Mouse (Mus musculus) CH12.LX (cell line): ENCODE data around the gene Reep1. TPM values are rescaled to one million over a fixed set of nuclear protein-coding genes. Genes with fewer than 3 reads are reported as not detected.

ENCODE experiments used
- DNase-seq: peaks from one replicate; pipeline ENCODE4 v3.0.0-alpha.2; 2013; ENCODE audit errors: extremely low read depth
- H3K27ac ChIP-seq: 2 replicates; pipeline ENCODE4 v1.5.1; 2012; ENCODE audit warnings: low read depth, mild to moderate bottlenecking, control low read depth, moderate library complexity; ENCODE audit not compliant: insufficient read depth
- H3K27me3 ChIP-seq: replicated peaks from 2 replicates; pipeline ENCODE3; 2012; ENCODE audit warnings: inconsistent platforms
- H3K36me3 ChIP-seq, 2 experiments: replicated peaks in 1 of 2; 2 replicates each; pipeline versions ENCODE3 to v1.6.1; 2012; ENCODE audit warnings: inconsistent platforms in 1 of 2, low read length in 1 of 2, mild to moderate bottlenecking in 1 of 2, mixed read lengths in 1 of 2, moderate library complexity in 1 of 2; ENCODE audit not compliant: control insufficient read depth in 1 of 2, insufficient read depth in 1 of 2
- H3K4me1 ChIP-seq, 2 experiments: 2 replicates each; pipeline ENCODE4 v1.6.1; 2012; ENCODE audit warnings: inconsistent platforms in 1 of 2, moderate library complexity in 1 of 2; ENCODE audit not compliant: insufficient read depth in 2 of 2, control insufficient read depth in 1 of 2
- H3K4me2 ChIP-seq: 2 replicates; pipeline ENCODE4 v1.6.1; 2012; ENCODE audit warnings: low read depth, mild to moderate bottlenecking, control low read depth; ENCODE audit not compliant: poor library complexity, insufficient read depth, severe bottlenecking
- H3K4me3 ChIP-seq, 3 experiments: fragments of 150-350 bp in 1 of 3; sonication (generic) in 1 of 3; replicated peaks in 1 of 3; 2 replicates each; pipeline versions ENCODE3 to v1.5.1; 2011 to 2012; ENCODE audit warnings: low read depth in 2 of 3, low read length in 2 of 3, mild to moderate bottlenecking in 2 of 3, moderate library complexity in 2 of 3, control low read depth in 1 of 3, improper control_type of control experiment in 1 of 3, inconsistent platforms in 1 of 3, mixed read lengths in 1 of 3; ENCODE audit not compliant: poor library complexity in 1 of 3
- H3K79me2 ChIP-seq: replicated peaks from 2 replicates; pipeline ENCODE4 v1.6.1; 2012; ENCODE audit warnings: mild to moderate bottlenecking, moderate library complexity; ENCODE audit not compliant: control insufficient read depth, poor library complexity, insufficient read depth, severe bottlenecking; ENCODE audit errors: extremely low read depth
- H3K9ac ChIP-seq: 2 replicates; pipeline ENCODE4 v1.6.1; 2012; ENCODE audit warnings: low read depth, mild to moderate bottlenecking, control low read depth, moderate library complexity; ENCODE audit not compliant: insufficient read depth
- H3K9me3 ChIP-seq: replicated peaks from 2 replicates; pipeline ENCODE3; 2012; ENCODE audit warnings: low read length, inconsistent platforms, mixed read lengths
- CHD1 ChIP-seq: IDR thresholded peaks from 2 replicates; pipeline ENCODE4 v1.6.1; 2012; ENCODE audit warnings: low read depth, low read length, improper control_type of control experiment, inconsistent platforms
- CTCF ChIP-seq, 2 experiments: IDR thresholded peaks in 1 of 2; conservative IDR thresholded peaks in 1 of 2; 2 replicates each; pipeline ENCODE4 v1.5.1; 2011 to 2012; ENCODE audit warnings: low read depth in 2 of 2, low read length in 2 of 2, improper control_type of control experiment in 1 of 2, inconsistent platforms in 1 of 2, mild to moderate bottlenecking in 1 of 2, moderate library complexity in 1 of 2
- EP300 ChIP-seq: IDR thresholded peaks from 2 replicates; pipeline ENCODE4 v1.6.1; 2011; ENCODE audit warnings: low read length, improper control_type of control experiment
- ETS1 ChIP-seq: conservative IDR thresholded peaks from 2 replicates; pipeline ENCODE4 v1.6.1; 2012; ENCODE audit warnings: low read depth, mild to moderate bottlenecking, inconsistent platforms, low read length, improper control_type of control experiment, moderate library complexity
- GABPA ChIP-seq: IDR thresholded peaks from 2 replicates; pipeline ENCODE4 v1.6.1; 2012; ENCODE audit warnings: low read depth, low read length, improper control_type of control experiment, inconsistent platforms; ENCODE audit not compliant: insufficient replicate concordance
- JUN ChIP-seq: IDR thresholded peaks from 2 replicates; pipeline ENCODE4 v1.6.1; 2011; ENCODE audit warnings: low read depth, mild to moderate bottlenecking, low read length, improper control_type of control experiment, moderate library complexity; ENCODE audit not compliant: insufficient read depth
- KAT2A ChIP-seq: IDR thresholded peaks from 2 replicates; pipeline ENCODE4 v1.6.1; 2012; ENCODE audit warnings: low read length, improper control_type of control experiment, inconsistent platforms; ENCODE audit not compliant: insufficient replicate concordance
- MEF2A ChIP-seq: IDR thresholded peaks from 2 replicates; pipeline ENCODE4 v1.6.1; 2014; ENCODE audit warnings: low read depth, mild to moderate bottlenecking, inconsistent platforms, low read length, improper control_type of control experiment, borderline replicate concordance
- MXI1 ChIP-seq: IDR thresholded peaks from 2 replicates; pipeline ENCODE4 v1.6.1; 2011; ENCODE audit warnings: mild to moderate bottlenecking, low read depth, low read length, improper control_type of control experiment
- MYC ChIP-seq: IDR thresholded peaks from 2 replicates; pipeline ENCODE4 v1.6.1; 2011; ENCODE audit warnings: low read depth, mild to moderate bottlenecking, improper control_type of control experiment, low read length
- PAX5 ChIP-seq: IDR thresholded peaks from 2 replicates; pipeline ENCODE4 v1.6.1; 2012; ENCODE audit warnings: low read length, inconsistent platforms, mixed read lengths
- POLR2A ChIP-seq: IDR thresholded peaks from 2 replicates; pipeline ENCODE4 v1.6.1; 2011; ENCODE audit warnings: low read depth, mild to moderate bottlenecking, improper control_type of control experiment, low read length
- POLR2AphosphoS2 ChIP-seq: IDR thresholded peaks from 2 replicates; pipeline ENCODE4 v1.6.1; 2011; ENCODE audit warnings: low read depth, low read length, improper control_type of control experiment
- RAD21 ChIP-seq: IDR thresholded peaks from 2 replicates; pipeline ENCODE4 v1.6.1; 2011; ENCODE audit warnings: low read depth, mild to moderate bottlenecking, low read length, improper control_type of control experiment, moderate library complexity
- UBTF ChIP-seq: IDR thresholded peaks from 2 replicates; pipeline ENCODE4 v1.6.1; 2012; ENCODE audit warnings: low read depth, mild to moderate bottlenecking, inconsistent platforms, low read length, improper control_type of control experiment, moderate library complexity
- USF2 ChIP-seq: conservative IDR thresholded peaks from 2 replicates; pipeline ENCODE4 v1.6.1; 2011; ENCODE audit warnings: low read depth, low read length, improper control_type of control experiment
- ZKSCAN1 ChIP-seq: IDR thresholded peaks from 2 replicates; pipeline ENCODE4 v1.6.1; 2012; ENCODE audit warnings: low read depth, inconsistent platforms, low read length, improper control_type of control experiment, borderline replicate concordance
- ZNF384 ChIP-seq: IDR thresholded peaks from 2 replicates; pipeline ENCODE4 v1.6.1; 2012; ENCODE audit warnings: low read depth, low read length, improper control_type of control experiment, inconsistent platforms
- dilution Hi-C: fragments of 300-500 bp; cut with MboI; formaldehyde crosslinking; loops from 2 replicates; pipeline ENCODE4 v1.14.3; 2020; ENCODE audit warnings: low sequenced_read_pairs; ENCODE audit not compliant: extremely low pct_unique_long_range_greater_than_20kb, extremely low pct_ligation_motif_present
- in situ Hi-C: fragments of 300-500 bp; cut with MboI; formaldehyde crosslinking; loops from 3 replicates; pipeline ENCODE4 v1.14.3; 2019; ENCODE audit warnings: low sequenced_read_pairs, low pct_ligation_motif_present, low pct_unique_long_range_greater_than_20kb, mixed read lengths
- polyA plus RNA-seq: library from polyadenylated mRNA; unstranded; fragments of >175 nt; gene quantifications from 2 replicates; pipeline ENCODE4 v1.2.1, GENCODE M21; 2012; ENCODE audit warnings: low read depth; ENCODE audit not compliant: insufficient read length
- total RNA-seq, 2 experiments: library from RNA; depleted of rRNA; stranded (reverse); fragments of 300-350 nt in 1 of 2; fragments of >200 nt in 1 of 2; gene quantifications; 2 replicates each; pipeline ENCODE4 v1.2.3; 2012 to 2014

Reep1 gene
- total and polyA plus RNA-seq, 3 experiments = 0.33 to 1.3 (median 1.2) TPM

DNA sequence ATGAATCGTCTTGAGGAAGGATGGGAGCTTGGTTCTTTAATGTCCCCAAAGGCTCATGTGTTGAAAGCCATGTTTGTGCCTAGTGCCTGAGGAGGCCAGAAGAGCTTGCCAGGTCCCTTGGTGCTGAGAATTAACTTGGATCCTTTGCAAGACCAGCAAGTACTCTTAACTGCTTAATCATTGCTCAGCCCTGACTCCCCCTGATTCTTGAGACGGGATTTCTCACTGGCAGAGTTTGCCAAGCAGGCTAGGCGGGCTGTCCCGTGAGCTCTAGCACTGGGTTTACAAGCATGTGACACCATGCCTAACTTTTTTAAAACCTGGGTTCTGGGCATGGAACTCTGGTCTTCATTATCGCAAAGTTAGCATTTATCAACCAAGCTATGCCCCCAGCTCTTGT, 7.6 kb downstream of the Reep1 start:
- Histone ChIP-seq H3K9me3 (no peaks in the 10 kb centered on the region), H3K4me1 (peaks cover 10 to 21% of the 10 kb centered on the region in 2 experiments), H3K27ac (no peak overlapping the region), H3K27me3 (no peaks in the 10 kb centered on the region), H3K4me3 (no peak overlapping the region), H3K4me2 (no peak overlapping the region), H3K79me2 (no peaks in the 10 kb centered on the region), H3K9ac (no peak overlapping the region), H3K36me3 (no peaks in the 10 kb centered on the region)
- TF ChIP-seq USF2 (no peak), MXI1 (no peak), UBTF (no peak), POLR2A (no peak), CHD1 (no peak)
- dilution Hi-C loops (no loop called here), in situ Hi-C loops (no loop called here)
- DNase-seq = no peak

DNA sequence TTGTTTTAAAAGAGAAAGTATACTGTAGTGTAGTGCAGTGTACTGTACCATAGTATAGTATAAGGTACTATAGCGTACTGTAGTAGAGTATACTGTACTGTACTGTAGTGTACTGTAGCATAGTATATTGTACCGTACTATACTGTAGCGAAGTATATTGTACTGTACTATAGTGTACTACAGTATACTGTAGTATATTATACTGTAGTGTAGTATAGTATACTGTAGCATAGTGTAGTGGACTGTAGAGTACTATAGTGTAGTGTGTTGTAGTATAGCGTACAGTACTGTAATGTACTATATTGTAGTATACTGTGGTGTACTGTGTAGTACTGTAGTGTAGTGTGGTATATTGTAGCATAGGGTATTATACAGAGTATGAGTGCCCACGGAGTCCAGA, 9.1 kb downstream of the Reep1 start:
- Histone ChIP-seq H3K4me1 (peaks cover 14 to 35% of the 10 kb centered on the region in 2 experiments), H3K4me3 (no peak overlapping the region), H3K27me3 (no peaks in the 10 kb centered on the region), H3K9me3 (no peaks in the 10 kb centered on the region), H3K4me2 (no peak overlapping the region), H3K36me3 (no peaks in the 10 kb centered on the region), H3K27ac (no peak overlapping the region), H3K9ac (no peak overlapping the region), H3K79me2 (no peaks in the 10 kb centered on the region)
- in situ Hi-C loops = no loop called here
- no peak for TF ChIP-seq MYC
- no peak for TF ChIP-seq RAD21
- TF ChIP-seq EP300 = no peak
- no peak for TF ChIP-seq MEF2A
- TF ChIP-seq CTCF (conservative IDR thresholded peaks at IDR 0.05 in 1 of 2, IDR thresholded peaks at IDR 0.05 in 1 of 2; ENCODE audit: low read depth in 2 of 2, low read length in 2 of 2) = no peak
- no peak for TF ChIP-seq MXI1
- TF ChIP-seq GABPA = no peak
- TF ChIP-seq KAT2A = no peak
- no peak for TF ChIP-seq POLR2AphosphoS2
- no peak for TF ChIP-seq PAX5
- TF ChIP-seq ZKSCAN1 = no peak
- TF ChIP-seq ETS1 = no peak
- TF ChIP-seq ZNF384 = no peak
- no peak for TF ChIP-seq JUN
- no peak for TF ChIP-seq UBTF
- no peak for DNase-seq
- dilution Hi-C loops = no loop called here
